Mouse (Mus musculus) cortical plate, adult 2 months (tissue): ENCODE results near the gene Lingo1. TPM values are rescaled to one million over a fixed set of nuclear protein-coding genes. Genes with fewer than 3 reads are reported as not detected.

Experiments
- H3K27ac ChIP-seq: fragments of 200-500 bp; 2 replicates; pipeline ENCODE4 v1.5.1; 2012; ENCODE audit warnings: low read length, control low read depth, inconsistent platforms; ENCODE audit not compliant: insufficient read depth
- H3K4me1 ChIP-seq: fragments of 200-500 bp; 2 replicates; pipeline ENCODE4 v1.6.1; 2011; ENCODE audit warnings: low read length; ENCODE audit not compliant: control insufficient read depth, insufficient read depth
- H3K4me3 ChIP-seq: fragments of 200-500 bp; 2 replicates; pipeline ENCODE4 v1.5.1; 2011; ENCODE audit warnings: mild to moderate bottlenecking, low read length, control low read depth; ENCODE audit not compliant: insufficient read depth
- CTCF ChIP-seq: fragments of 200-500 bp; IDR thresholded peaks from 2 replicates; pipeline ENCODE4 v1.5.1; 2011; ENCODE audit warnings: mild to moderate bottlenecking, control low read depth, low read length; ENCODE audit not compliant: insufficient read depth; ENCODE audit errors: extremely low read depth
- POLR2A ChIP-seq: fragments of 200-500 bp; IDR thresholded peaks from 2 replicates; pipeline ENCODE4 v1.6.1; 2011; ENCODE audit warnings: mild to moderate bottlenecking, low read length, control low read depth; ENCODE audit not compliant: insufficient read depth; ENCODE audit errors: extremely low read depth
- polyA plus RNA-seq: library from polyadenylated mRNA; depleted of rRNA; stranded (reverse); fragments of >200 nt; gene quantifications from 2 replicates; pipeline ENCODE4 v1.2.3, GENCODE M21; 2012; rRNA removed

Lingo1 gene
- polyA plus RNA-seq, 1 experiment = 476 TPM

GRCm38 (mm10) chr9:56583139-56584042 lies 212.9 kb downstream of the Lingo1 start:
- H3K4me3 ChIP-seq = no peak overlapping the region
- no peak overlapping the region for H3K27ac ChIP-seq
- TF ChIP-seq POLR2A = no peak
- TF ChIP-seq CTCF = no peak

GRCm38 (mm10) chr9:56582628-56583027 lies 213.6 kb downstream of the Lingo1 start:
- H3K27ac ChIP-seq = no peak overlapping the region
- no peak overlapping the region for H3K4me3 ChIP-seq
- no peaks in the 10 kb centered on the region for H3K4me1 ChIP-seq
- TF ChIP-seq CTCF (no peak), POLR2A (no peak)

More at GRCm38 (mm10) chr9:56583139-56584042, 212.9 kb downstream of the Lingo1 start:
- H3K4me1 ChIP-seq = no peaks in the 10 kb centered on the region

GRCm38 (mm10) chr9:56581700-56582099 lies 214.6 kb downstream of the Lingo1 start:
- H3K27ac ChIP-seq = no peak overlapping the region
- no peak for TF ChIP-seq CTCF
- TF ChIP-seq POLR2A = no peak
- H3K4me1 ChIP-seq = no peaks in the 10 kb centered on the region
- no peak overlapping the region for H3K4me3 ChIP-seq

GRCm38 (mm10) chr9:56581016-56581415 lies 215.3 kb downstream of the Lingo1 start:
- TF ChIP-seq POLR2A (no peak), CTCF (no peak)
- H3K4me1 ChIP-seq = no peaks in the 10 kb centered on the region
- H3K4me3 ChIP-seq = no peak overlapping the region
- no peak overlapping the region for H3K27ac ChIP-seq

GRCm38 (mm10) chr9:56580101-56580500 lies 216.2 kb downstream of the Lingo1 start:
- Histone ChIP-seq H3K4me3 (no peak overlapping the region), H3K4me1 (no peaks in the 10 kb centered on the region), H3K27ac (no peak overlapping the region)
- TF ChIP-seq CTCF = no peak

- Histone ChIP-seq H3K4me3 (no peak overlapping the region), H3K4me1 (peaks cover 2% of the 10 kb centered on the region; the same call in 1 of the 2 replicates), H3K27ac (no peak overlapping the region)
- no peak for TF ChIP-seq POLR2A
Observed at GRCm38 (mm10) chr9:56577405-56577804, 218.9 kb downstream of the Lingo1 start.

- TF ChIP-seq POLR2A (no peak), CTCF (no peak)
- Histone ChIP-seq H3K4me3 (no peak overlapping the region), H3K27ac (no peak overlapping the region), H3K4me1 (peaks cover 2% of the 10 kb centered on the region; the same call in 1 of the 2 replicates)
Observed at GRCm38 (mm10) chr9:56572534-56573479, 223.5 kb downstream of the Lingo1 start.

Other genes with a start within 250 kb of the Lingo1 start
- gene Odf3l1, start 68.2 kb upstream of the Lingo1 start, polyA plus RNA-seq = 0.11 and 0.38 TPM in 2 replicates
- 12.5 and 13.3 TPM in 2 replicates for gene Cspg4, start 68.6 kb upstream of the Lingo1 start, polyA plus RNA-seq
- 6.4 and 7.4 TPM in 2 replicates for gene Snx33, start 131.9 kb upstream of the Lingo1 start, polyA plus RNA-seq
- 84.9 and 86.0 TPM in 2 replicates for gene Imp3, start 141.0 kb upstream of the Lingo1 start, polyA plus RNA-seq
- gene Snupn, start 154.4 kb upstream of the Lingo1 start, polyA plus RNA-seq = 15.7 and 16.0 TPM in 2 replicates
- 23.9 TPM in 2 replicates for gene Ptpn9, start 198.5 kb upstream of the Lingo1 start, polyA plus RNA-seq